Mouse (Mus musculus) heart, postnatal 0 days (tissue): ENCODE measurements around the gene Icos. TPM values are rescaled to one million over a fixed set of nuclear protein-coding genes. Genes with fewer than 3 reads are reported as not detected.

Experiments
- ATAC-seq: fragments of 200-750 bp; cut with Nextera tagmentation; 2 replicates; pipeline ENCODE4 v1.8.0; 2017; ENCODE audit warnings: low read depth, moderate number of reproducible peaks, moderate library complexity; ENCODE audit not compliant: insufficient read depth
- DNase-seq: peaks from one replicate; pipeline ENCODE4 v3.0.0-alpha.2; 2016; ENCODE audit warnings: low spot score
- H3K27ac ChIP-seq: fragments of 300-500 bp; sonication (generic); 2 replicates; pipeline ENCODE4 v1.5.1; 2014; ENCODE audit warnings: low read depth, mild to moderate bottlenecking
- H3K27me3 ChIP-seq: fragments of 300-500 bp; sonication (generic); 2 replicates; pipeline ENCODE4 v1.6.1; 2014; ENCODE audit warnings: low read length, mixed read lengths; ENCODE audit not compliant: control insufficient read depth, insufficient read depth
- H3K36me3 ChIP-seq: fragments of 300-500 bp; sonication (generic); replicated peaks from 2 replicates; pipeline ENCODE4 v1.6.1; 2014; ENCODE audit warnings: low read length, mixed read lengths; ENCODE audit not compliant: control insufficient read depth, insufficient read depth
- H3K4me1 ChIP-seq: fragments of 300-500 bp; sonication (generic); 2 replicates; pipeline ENCODE4 v1.6.1; 2014; ENCODE audit warnings: antibody characterized with exemption; ENCODE audit not compliant: control insufficient read depth, insufficient read depth
- H3K4me2 ChIP-seq: fragments of 300-500 bp; sonication (generic); 2 replicates; pipeline ENCODE4 v1.6.1; 2014; ENCODE audit warnings: low read depth, mild to moderate bottlenecking, low read length, moderate library complexity
- H3K4me3 ChIP-seq: fragments of 300-500 bp; sonication (generic); 2 replicates; pipeline ENCODE4 v1.5.1; 2014; ENCODE audit warnings: low read depth, low read length
- H3K9ac ChIP-seq: fragments of 300-500 bp; sonication (generic); replicated peaks from 2 replicates; pipeline ENCODE4 v1.6.1; 2014; ENCODE audit warnings: low read depth, low read length, mixed read lengths
- H3K9me3 ChIP-seq: fragments of 300-500 bp; sonication (generic); replicated peaks from 2 replicates; pipeline ENCODE4 v1.6.1; 2016; ENCODE audit warnings: low read length; ENCODE audit not compliant: control insufficient read depth
- CTCF ChIP-seq: IDR thresholded peaks from 2 replicates; pipeline ENCODE4 v1.5.1; 2016; ENCODE audit warnings: antibody characterized with exemption, control low read depth, low read depth
- EP300 ChIP-seq: IDR thresholded peaks from 2 replicates; pipeline ENCODE4 v1.6.1; 2016; ENCODE audit warnings: antibody characterized with exemption, low read depth
- WGBS: fragments of 180-500 bp; shearing (Covaris S2); extraction: QIAGEN DNeasy Blood & Tissue Kit; methylation state at CpG from one replicate; pipeline ENCODE4 v1.1.7; 2014; 5-methylcytosine and 5-hydroxymethylcytosine counted together
- polyA plus RNA-seq: library from polyadenylated mRNA; unstranded; fragments of >200 nt; fragmentation: Nextera tagmentation; extraction: Ambion mirVana; gene quantifications from 2 replicates; pipeline ENCODE4 v1.2.1, GENCODE M21; 2015
- total RNA-seq: library from RNA; depleted of rRNA; stranded (reverse); fragments of >200 nt; gene quantifications from 2 replicates; pipeline ENCODE4 v1.2.3, GENCODE M21; 2014; ENCODE audit warnings: low replicate concordance

Icos gene
- total and polyA plus RNA-seq, 2 experiments from 2014 or later, result 0.19 to 0.38 TPM

- no peaks in the 10 kb centered on the region for H3K9me3 ChIP-seq
- H3K36me3 ChIP-seq, result no peaks in the 10 kb centered on the region
- 51% methylated on average over 2 of the region's 2 CpGs for WGBS
- H3K9ac ChIP-seq, result no peak overlapping the region
- 0 out of 2 replicates have a peak, but pooled peaks have one; percentile 63 for ATAC-seq
- no peak overlapping the region for H3K4me2 ChIP-seq
- no peak overlapping the region for H3K27ac ChIP-seq
- DNase-seq, result no peak
- 0 out of 2 replicates have a peak, but pooled peaks cover 5% of the 10 kb centered on the region for H3K4me1 ChIP-seq
- H3K4me3 ChIP-seq, result no peak overlapping the region
- no peaks in the 10 kb centered on the region for H3K27me3 ChIP-seq
- TF ChIP-seq CTCF, result peak; percentile 73
- no peak for TF ChIP-seq EP300
Measured at GRCm38 (mm10) chr1:60954759-60955158, 23.0 kb upstream of the Icos start.

GRCm38 (mm10) chr1:60955186-60955585 is 22.5 kb upstream of the Icos start:
- no peaks in the 10 kb centered on the region for H3K27me3 ChIP-seq
- DNase-seq (no peak), ATAC-seq (no peak)
- no peak overlapping the region for H3K4me2 ChIP-seq
- no peak for TF ChIP-seq CTCF
- 85% methylated on average over 3 of the region's 3 CpGs for WGBS
- H3K4me1 ChIP-seq, result 0 out of 2 replicates have a peak, but pooled peaks cover 8% of the 10 kb centered on the region
- no peak overlapping the region for H3K27ac ChIP-seq
- H3K36me3 ChIP-seq, result no peaks in the 10 kb centered on the region
- no peak overlapping the region for H3K4me3 ChIP-seq
- no peaks in the 10 kb centered on the region for H3K9me3 ChIP-seq
- no peak overlapping the region for H3K9ac ChIP-seq

- TF ChIP-seq CTCF (no peak), EP300 (no peak)
- H3K36me3 ChIP-seq, result no peaks in the 10 kb centered on the region
- H3K4me1 ChIP-seq, result 0 out of 2 replicates have a peak, but pooled peaks cover 12% of the 10 kb centered on the region
Measured at GRCm38 (mm10) chr1:60956196-60956595, 21.5 kb upstream of the Icos start.

GRCm38 (mm10) chr1:60958287-60958686 is 19.4 kb upstream of the Icos start:
- Histone ChIP-seq H3K4me2 (no peak overlapping the region), H3K4me3 (no peak overlapping the region), H3K27ac (no peak overlapping the region), H3K27me3 (no peaks in the 10 kb centered on the region), H3K9me3 (no peaks in the 10 kb centered on the region), H3K4me1 (0 out of 2 replicates have a peak, but pooled peaks cover 7% of the 10 kb centered on the region), H3K9ac (no peak overlapping the region), H3K36me3 (no peaks in the 10 kb centered on the region)
- ATAC-seq (no peak), DNase-seq (no peak)
- 92% methylated on average over 1 of the region's 1 CpGs for WGBS
- TF ChIP-seq CTCF, result no peak
- TF ChIP-seq EP300, result no peak

More at GRCm38 (mm10) chr1:60956196-60956595, 21.5 kb upstream of the Icos start:
- no peak overlapping the region for H3K4me2 ChIP-seq
- H3K9me3 ChIP-seq, result no peaks in the 10 kb centered on the region
- no peak overlapping the region for H3K4me3 ChIP-seq
- ATAC-seq (no peak), DNase-seq (no peak)
- H3K27ac ChIP-seq, result no peak overlapping the region
- WGBS, result 81% methylated on average over 6 of the region's 6 CpGs
- no peak overlapping the region for H3K9ac ChIP-seq
- H3K27me3 ChIP-seq, result no peaks in the 10 kb centered on the region

- no peak overlapping the region for H3K4me3 ChIP-seq
- peak overlapping the region; percentile 73 for H3K27ac ChIP-seq
- no peaks in the 10 kb centered on the region for H3K9me3 ChIP-seq
- TF ChIP-seq CTCF (no peak), EP300 (no peak)
- no peaks in the 10 kb centered on the region for H3K36me3 ChIP-seq
- H3K9ac ChIP-seq, result no peak overlapping the region
- ATAC-seq (no peak), DNase-seq (no peak)
- no peaks in the 10 kb centered on the region for H3K27me3 ChIP-seq
- WGBS, result 42% methylated on average over 4 of the region's 4 CpGs
- H3K4me1 ChIP-seq, result 0 out of 2 replicates have a peak, but pooled peaks cover 7% of the 10 kb centered on the region
- H3K4me2 ChIP-seq, result no peak overlapping the region
Measured at GRCm38 (mm10) chr1:60959246-60959645, 18.5 kb upstream of the Icos start.

GRCm38 (mm10) chr1:60960451-60960850 is 17.3 kb upstream of the Icos start:
- Histone ChIP-seq H3K27me3 (no peaks in the 10 kb centered on the region), H3K9ac (0 out of 2 replicates have a peak overlapping the region, but pooled peaks have one; percentile 6), H3K36me3 (no peaks in the 10 kb centered on the region), H3K9me3 (no peaks in the 10 kb centered on the region), H3K4me2 (peak overlapping the region; percentile 5; the same call in 1 of the 2 replicates), H3K4me3 (no peak overlapping the region), H3K27ac (peak overlapping the region; percentile 73), H3K4me1 (0 out of 2 replicates have a peak, but pooled peaks cover 7% of the 10 kb centered on the region)
- TF ChIP-seq CTCF (no peak), EP300 (peak; percentile 74; the same call in 1 of the 2 replicates)
- ATAC-seq (peak; percentile 86), DNase-seq (peak; percentile 70)
- WGBS, result 37% methylated on average over 11 of the region's 11 CpGs
